Mouse (Mus musculus): ENCODE data around the gene Pdlim1. TPM values are rescaled to one million over a fixed set of nuclear protein-coding genes. Genes with fewer than 3 reads are reported as not detected.

Pdlim1 gene
- polyA plus RNA-seq, 1 experiment from 2014 or later: 213 TPM

- Histone ChIP-seq H3K9me3 (ENCODE audit: control insufficient read depth, low read depth, low read length) (no peaks in the 10 kb centered on the region), H3K27me3 (ENCODE audit: control insufficient read depth, insufficient read depth, low read length) (no peaks in the 10 kb centered on the region), H3K4me2 (replicated peaks; ENCODE audit: low read depth, low read length) (no peak overlapping the region), H3K9ac (replicated peaks; ENCODE audit: low read depth, low read length) (no peak overlapping the region), H3K4me3 (ENCODE audit: low read depth, low read length) (no peak overlapping the region), H3K4me1 (ENCODE audit: control insufficient read depth, insufficient read depth, low read length) (no peaks in the 10 kb centered on the region), H3K27ac (ENCODE audit: low read length) (no peak overlapping the region), H3K36me3 (ENCODE audit: control insufficient read depth, insufficient read depth, low read length) (no peaks in the 10 kb centered on the region)
- ATAC-seq (ENCODE audit: insufficient number of reproducible peaks, insufficient read depth, low FRiP score, low read depth): peak; percentile 57; the same call in 1 of the 2 replicates
- 67% methylated on average over 7 of the region's 7 CpGs for WGBS
Observed at GRCm38 (mm10) chr19:40297078-40297797, 25.6 kb upstream of the Pdlim1 start.

- WGBS: 70% methylated on average over 1 of the region's 1 CpGs
- Histone ChIP-seq H3K27ac (ENCODE audit: low read length) (no peak overlapping the region), H3K27me3 (ENCODE audit: control insufficient read depth, insufficient read depth, low read length) (no peaks in the 10 kb centered on the region), H3K36me3 (ENCODE audit: control insufficient read depth, insufficient read depth, low read length) (no peaks in the 10 kb centered on the region), H3K9ac (replicated peaks; ENCODE audit: low read depth, low read length) (no peak overlapping the region), H3K4me1 (ENCODE audit: control insufficient read depth, insufficient read depth, low read length) (no peaks in the 10 kb centered on the region), H3K9me3 (ENCODE audit: control insufficient read depth, low read depth, low read length) (no peaks in the 10 kb centered on the region), H3K4me2 (replicated peaks; ENCODE audit: low read depth, low read length) (no peak overlapping the region), H3K4me3 (ENCODE audit: low read depth, low read length) (no peak overlapping the region)
- no peak for ATAC-seq (ENCODE audit: insufficient number of reproducible peaks, insufficient read depth, low FRiP score, low read depth)
Observed at GRCm38 (mm10) chr19:40294231-40294630, 22.6 kb upstream of the Pdlim1 start.

- ATAC-seq (ENCODE audit: insufficient number of reproducible peaks, insufficient read depth, low FRiP score, low read depth): no peak
- H3K9ac ChIP-seq (replicated peaks; ENCODE audit: low read depth, low read length): no peak overlapping the region
- H3K4me1 ChIP-seq (ENCODE audit: control insufficient read depth, insufficient read depth, low read length): no peaks in the 10 kb centered on the region
- no peak overlapping the region for H3K27ac ChIP-seq (ENCODE audit: low read length)
- H3K36me3 ChIP-seq (ENCODE audit: control insufficient read depth, insufficient read depth, low read length): no peaks in the 10 kb centered on the region
- H3K9me3 ChIP-seq (ENCODE audit: control insufficient read depth, low read depth, low read length): no peaks in the 10 kb centered on the region
- no peaks in the 10 kb centered on the region for H3K27me3 ChIP-seq (ENCODE audit: control insufficient read depth, insufficient read depth, low read length)
- H3K4me2 ChIP-seq (replicated peaks; ENCODE audit: low read depth, low read length): no peak overlapping the region
- H3K4me3 ChIP-seq (ENCODE audit: low read depth, low read length): no peak overlapping the region
- 95% methylated on average over 6 of the region's 6 CpGs for WGBS
Observed at GRCm38 (mm10) chr19:40293791-40294190, 22.1 kb upstream of the Pdlim1 start.

DNA sequence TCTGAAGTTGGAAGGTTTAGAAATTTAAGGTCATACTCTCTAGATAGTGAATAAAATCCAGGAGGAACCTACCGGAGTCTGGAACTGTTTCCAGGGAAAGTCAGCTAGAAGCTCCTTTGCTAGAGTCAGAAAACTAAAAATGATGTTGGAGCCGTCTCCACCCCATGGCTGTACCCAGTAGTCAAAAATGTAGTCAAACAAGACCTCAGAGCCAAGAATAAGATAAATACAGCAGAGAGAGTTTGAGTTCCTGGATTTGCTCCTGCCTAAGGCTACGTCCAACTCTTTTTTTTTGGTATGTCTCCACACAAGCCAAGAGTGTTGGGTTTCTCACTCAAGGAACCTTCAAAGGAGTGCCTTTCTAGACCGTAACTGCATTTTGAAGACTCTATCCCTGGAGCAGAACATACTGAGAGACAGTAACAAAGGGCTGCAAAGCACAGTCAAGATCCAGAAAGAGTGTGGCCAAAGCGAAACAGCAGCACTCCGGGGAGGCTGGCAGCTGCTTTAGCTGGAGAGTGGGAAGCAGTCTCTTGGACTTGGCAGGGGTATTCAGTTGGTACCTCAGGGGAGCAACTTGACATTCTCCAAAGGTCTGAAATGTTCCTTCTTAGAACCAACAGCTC is 18.6 kb upstream of the Pdlim1 start:
- no peak overlapping the region for H3K4me2 ChIP-seq (replicated peaks; ENCODE audit: low read depth, low read length)
- no peaks in the 10 kb centered on the region for H3K36me3 ChIP-seq (ENCODE audit: control insufficient read depth, insufficient read depth, low read length)
- no peaks in the 10 kb centered on the region for H3K4me1 ChIP-seq (ENCODE audit: control insufficient read depth, insufficient read depth, low read length)
- no peak overlapping the region for H3K4me3 ChIP-seq (ENCODE audit: low read depth, low read length)
- ATAC-seq (ENCODE audit: insufficient number of reproducible peaks, insufficient read depth, low FRiP score, low read depth): no peak
- no peak overlapping the region for H3K9ac ChIP-seq (replicated peaks; ENCODE audit: low read depth, low read length)
- H3K9me3 ChIP-seq (ENCODE audit: control insufficient read depth, low read depth, low read length): no peaks in the 10 kb centered on the region
- no peak overlapping the region for H3K27ac ChIP-seq (ENCODE audit: low read length)
- WGBS: 80% methylated on average over 6 of the region's 6 CpGs
- H3K27me3 ChIP-seq (ENCODE audit: control insufficient read depth, insufficient read depth, low read length): no peaks in the 10 kb centered on the region

DNA sequence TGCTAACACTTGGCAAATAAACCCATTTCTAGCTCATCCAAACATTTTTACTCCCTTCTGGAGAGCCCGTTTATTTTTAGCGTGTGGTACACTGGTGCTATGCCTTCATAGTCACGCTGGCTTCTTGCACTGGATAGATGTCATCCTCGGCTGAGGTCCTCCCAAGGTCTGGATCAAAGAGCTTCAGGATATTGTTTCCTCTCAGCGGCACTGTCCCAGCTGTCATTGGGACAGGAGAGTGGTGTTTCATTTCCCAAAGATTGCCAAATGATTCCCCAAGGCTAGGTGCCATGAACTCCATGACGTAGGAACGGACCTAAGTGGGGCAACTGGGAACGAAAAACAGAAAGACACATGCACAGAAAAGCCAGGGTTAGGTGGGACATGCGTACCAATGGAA is 16.8 kb upstream of the Pdlim1 start:
- no peak overlapping the region for H3K9ac ChIP-seq (replicated peaks; ENCODE audit: low read depth, low read length)
- no peaks in the 10 kb centered on the region for H3K27me3 ChIP-seq (ENCODE audit: control insufficient read depth, insufficient read depth, low read length)
- H3K4me3 ChIP-seq (ENCODE audit: low read depth, low read length): no peak overlapping the region
- ATAC-seq (ENCODE audit: insufficient number of reproducible peaks, insufficient read depth, low FRiP score, low read depth): no peak
- 89% methylated on average over 9 of the region's 9 CpGs for WGBS
- no peak overlapping the region for H3K4me2 ChIP-seq (replicated peaks; ENCODE audit: low read depth, low read length)
- H3K27ac ChIP-seq (ENCODE audit: low read length): no peak overlapping the region
- H3K4me1 ChIP-seq (ENCODE audit: control insufficient read depth, insufficient read depth, low read length): no peaks in the 10 kb centered on the region
- H3K9me3 ChIP-seq (ENCODE audit: control insufficient read depth, low read depth, low read length): no peaks in the 10 kb centered on the region
- H3K36me3 ChIP-seq (ENCODE audit: control insufficient read depth, insufficient read depth, low read length): no peaks in the 10 kb centered on the region

GRCm38 (mm10) chr19:40284704-40285103 is 13.1 kb upstream of the Pdlim1 start:
- ATAC-seq (ENCODE audit: insufficient number of reproducible peaks, insufficient read depth, low FRiP score, low read depth): no peak

DNA sequence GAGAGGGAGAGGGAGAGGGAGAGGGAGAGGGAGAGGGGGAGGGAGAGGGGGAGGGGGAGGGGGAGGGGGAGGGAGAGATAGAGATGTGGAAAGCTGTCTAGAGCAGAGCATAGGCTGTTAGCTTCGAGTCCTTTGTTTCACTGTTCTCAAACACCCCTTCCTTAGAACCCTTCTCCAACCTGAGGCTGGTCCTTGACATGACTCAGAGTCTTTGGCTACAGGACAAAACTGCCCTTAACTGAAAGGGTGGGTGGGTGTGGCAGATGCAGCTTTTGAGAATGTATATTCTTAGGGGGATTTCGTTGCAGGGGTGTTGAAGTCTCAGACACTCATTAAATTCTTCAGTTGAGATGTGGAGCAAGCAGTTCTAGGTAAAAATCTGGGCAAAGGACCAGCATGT is 11.8 kb upstream of the Pdlim1 start:
- no peaks in the 10 kb centered on the region for H3K27me3 ChIP-seq (ENCODE audit: control insufficient read depth, insufficient read depth, low read length)
- WGBS: 63% methylated on average over 2 of the region's 2 CpGs
- no peak overlapping the region for H3K4me3 ChIP-seq (ENCODE audit: low read depth, low read length)
- H3K9ac ChIP-seq (replicated peaks; ENCODE audit: low read depth, low read length): no peak overlapping the region
- no peak for ATAC-seq (ENCODE audit: insufficient number of reproducible peaks, insufficient read depth, low FRiP score, low read depth)
- no peaks in the 10 kb centered on the region for H3K9me3 ChIP-seq (ENCODE audit: control insufficient read depth, low read depth, low read length)
- no peak overlapping the region for H3K27ac ChIP-seq (ENCODE audit: low read length)
- H3K4me1 ChIP-seq (ENCODE audit: control insufficient read depth, insufficient read depth, low read length): no peaks in the 10 kb centered on the region
- no peak overlapping the region for H3K4me2 ChIP-seq (replicated peaks; ENCODE audit: low read depth, low read length)
- H3K36me3 ChIP-seq (ENCODE audit: control insufficient read depth, insufficient read depth, low read length): no peaks in the 10 kb centered on the region

More at GRCm38 (mm10) chr19:40284704-40285103, 13.1 kb upstream of the Pdlim1 start:
- Histone ChIP-seq H3K36me3 (ENCODE audit: control insufficient read depth, insufficient read depth, low read length) (no peaks in the 10 kb centered on the region), H3K9me3 (ENCODE audit: control insufficient read depth, low read depth, low read length) (no peaks in the 10 kb centered on the region), H3K4me3 (ENCODE audit: low read depth, low read length) (no peak overlapping the region), H3K9ac (replicated peaks; ENCODE audit: low read depth, low read length) (no peak overlapping the region), H3K27ac (ENCODE audit: low read length) (no peak overlapping the region), H3K4me2 (replicated peaks; ENCODE audit: low read depth, low read length) (no peak overlapping the region), H3K27me3 (ENCODE audit: control insufficient read depth, insufficient read depth, low read length) (no peaks in the 10 kb centered on the region), H3K4me1 (ENCODE audit: control insufficient read depth, insufficient read depth, low read length) (no peaks in the 10 kb centered on the region)
- WGBS: 57% methylated on average over 2 of the region's 2 CpGs

DNA sequence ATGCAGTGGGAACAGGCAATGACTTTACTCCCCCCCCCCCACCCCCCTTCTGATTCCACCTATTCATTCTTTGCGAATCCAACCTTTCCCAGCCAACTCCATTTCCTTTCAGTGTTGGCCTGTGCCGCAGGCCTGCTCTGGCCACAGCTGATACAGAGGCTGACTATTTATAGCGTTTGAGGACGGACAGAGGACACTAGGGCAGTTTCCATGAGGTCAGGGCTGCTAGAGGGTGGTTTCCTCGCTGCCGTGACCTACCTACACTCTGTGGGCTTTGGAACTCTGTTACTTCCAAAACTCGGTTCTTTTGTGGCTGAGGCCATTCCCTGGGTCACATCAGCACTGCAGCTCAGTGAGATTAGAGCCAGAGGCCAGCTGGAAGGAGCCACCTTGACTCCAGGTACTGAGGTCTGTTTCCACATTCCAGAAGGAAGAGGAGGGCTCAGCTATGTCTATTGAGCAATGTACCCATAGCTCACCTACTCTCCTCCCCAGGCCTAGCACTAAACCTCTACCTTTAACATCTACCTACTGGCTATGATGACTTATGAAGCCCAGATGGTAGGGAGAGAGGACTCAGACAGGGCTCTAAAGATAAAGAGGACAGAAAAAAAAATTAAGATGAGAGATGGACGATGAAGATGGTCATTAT is 6.9 kb upstream of the Pdlim1 start:
- 80% methylated on average over 8 of the region's 8 CpGs for WGBS
- H3K4me2 ChIP-seq (replicated peaks; ENCODE audit: low read depth, low read length): no peak overlapping the region
- H3K9me3 ChIP-seq (ENCODE audit: control insufficient read depth, low read depth, low read length): no peaks in the 10 kb centered on the region
- no peak overlapping the region for H3K4me3 ChIP-seq (ENCODE audit: low read depth, low read length)
- ATAC-seq (ENCODE audit: insufficient number of reproducible peaks, insufficient read depth, low FRiP score, low read depth): no peak
- no peak overlapping the region for H3K9ac ChIP-seq (replicated peaks; ENCODE audit: low read depth, low read length)
- H3K27ac ChIP-seq (ENCODE audit: low read length): no peak overlapping the region
- no peaks in the 10 kb centered on the region for H3K27me3 ChIP-seq (ENCODE audit: control insufficient read depth, insufficient read depth, low read length)
- no peaks in the 10 kb centered on the region for H3K36me3 ChIP-seq (ENCODE audit: control insufficient read depth, insufficient read depth, low read length)
- H3K4me1 ChIP-seq (ENCODE audit: control insufficient read depth, insufficient read depth, low read length): no peaks in the 10 kb centered on the region

All from stomach, embryonic 14.5 days (tissue).